Mouse (Mus musculus) hindbrain, postnatal 0 days (tissue): ENCODE measurements around the gene Apbb1ip. TPM values are rescaled to one million over a fixed set of nuclear protein-coding genes. Genes with fewer than 3 reads are reported as not detected.

Experiments
- ATAC-seq: fragments of 200-750 bp; cut with Nextera tagmentation; 2 replicates; pipeline ENCODE4 v1.8.0; 2017; ENCODE audit warnings: mild to moderate bottlenecking, moderate TSS enrichment, moderate library complexity
- DNase-seq: peaks from one replicate; pipeline ENCODE4 v3.0.0-alpha.2; 2015; ENCODE audit warnings: low spot score
- H3K27ac ChIP-seq: fragments of 300-500 bp; sonication (generic); 2 replicates; pipeline ENCODE4 v1.5.1; 2014; ENCODE audit warnings: mild to moderate bottlenecking
- H3K27me3 ChIP-seq: fragments of 300-500 bp; sonication (generic); 2 replicates; pipeline ENCODE4 v1.6.1; 2014; ENCODE audit warnings: low read length, mixed read lengths; ENCODE audit not compliant: insufficient read depth
- H3K36me3 ChIP-seq: fragments of 300-500 bp; sonication (generic); 2 replicates; pipeline ENCODE4 v1.6.1; 2014; ENCODE audit warnings: low read length, mixed read lengths; ENCODE audit not compliant: insufficient read depth
- H3K4me1 ChIP-seq: fragments of 300-500 bp; sonication (generic); 2 replicates; pipeline ENCODE4 v1.6.1; 2014; ENCODE audit warnings: antibody characterized with exemption, low read length, mixed read lengths; ENCODE audit not compliant: insufficient read depth
- H3K4me2 ChIP-seq: fragments of 300-500 bp; sonication (generic); 2 replicates; pipeline ENCODE4 v1.6.1; 2014; ENCODE audit warnings: low read depth, mild to moderate bottlenecking, low read length, moderate library complexity, mixed read lengths
- H3K4me3 ChIP-seq: fragments of 300-500 bp; sonication (generic); 2 replicates; pipeline ENCODE4 v1.5.1; 2014; ENCODE audit warnings: low read length
- H3K9ac ChIP-seq: fragments of 300-500 bp; sonication (generic); replicated peaks from 2 replicates; pipeline ENCODE4 v1.6.1; 2014; ENCODE audit warnings: mild to moderate bottlenecking, low read length, moderate library complexity, mixed read lengths
- H3K9me3 ChIP-seq: fragments of 300-500 bp; sonication (generic); 2 replicates; pipeline ENCODE4 v1.6.1; 2016; ENCODE audit warnings: low read length, mixed read lengths
- CTCF ChIP-seq: IDR thresholded peaks from 2 replicates; pipeline ENCODE4 v1.5.1; 2016; ENCODE audit warnings: antibody characterized with exemption, control low read depth, low read depth
- WGBS: fragments of 180-500 bp; shearing (Covaris S2); extraction: QIAGEN DNeasy Blood & Tissue Kit; methylation state at CpG from one replicate; pipeline ENCODE4 v1.1.7; 2014; 5-methylcytosine and 5-hydroxymethylcytosine counted together
- polyA plus RNA-seq: library from polyadenylated mRNA; unstranded; fragments of >200 nt; fragmentation: Nextera tagmentation; extraction: Ambion mirVana; gene quantifications from 2 replicates; pipeline ENCODE4 v1.2.1, GENCODE M21; 2015
- total RNA-seq: library from RNA; depleted of rRNA; stranded (reverse); fragments of >200 nt; gene quantifications from 2 replicates; pipeline ENCODE4 v1.2.3, GENCODE M21; 2014

Apbb1ip gene
- total and polyA plus RNA-seq, 2 experiments from 2014 or later = 0.10 to 1.7 TPM

GRCm38 (mm10) chr2:22783137-22783638, 9.3 kb downstream of the Apbb1ip start:
- ATAC-seq = no peak
- H3K9me3 ChIP-seq = no peaks in the 10 kb centered on the region
- H3K36me3 ChIP-seq = no peaks in the 10 kb centered on the region
- H3K4me3 ChIP-seq = no peak overlapping the region
- no peak overlapping the region for H3K4me2 ChIP-seq
- no peaks in the 10 kb centered on the region for H3K27me3 ChIP-seq
- no peak for TF ChIP-seq CTCF
- H3K4me1 ChIP-seq = no peaks in the 10 kb centered on the region
- 98% methylated on average over 2 of the region's 2 CpGs for WGBS
- DNase-seq = no peak
- H3K9ac ChIP-seq = no peak overlapping the region
- no peak overlapping the region for H3K27ac ChIP-seq

GRCm38 (mm10) chr2:22784186-22784585, 10.3 kb downstream of the Apbb1ip start:
- no peaks in the 10 kb centered on the region for H3K9me3 ChIP-seq
- H3K9ac ChIP-seq = no peak overlapping the region
- no peak for TF ChIP-seq CTCF
- no peak overlapping the region for H3K27ac ChIP-seq
- H3K36me3 ChIP-seq = no peaks in the 10 kb centered on the region
- no peaks in the 10 kb centered on the region for H3K4me1 ChIP-seq
- no peak for DNase-seq
- no peak overlapping the region for H3K4me2 ChIP-seq
- 76% methylated on average over 3 of the region's 3 CpGs for WGBS
- no peak overlapping the region for H3K4me3 ChIP-seq
- no peaks in the 10 kb centered on the region for H3K27me3 ChIP-seq
- ATAC-seq = no peak

GRCm38 (mm10) chr2:22784771-22785170, 10.9 kb downstream of the Apbb1ip start:
- Histone ChIP-seq H3K36me3 (no peaks in the 10 kb centered on the region), H3K9ac (no peak overlapping the region), H3K4me3 (no peak overlapping the region), H3K4me1 (no peaks in the 10 kb centered on the region), H3K27ac (no peak overlapping the region), H3K27me3 (no peaks in the 10 kb centered on the region), H3K9me3 (no peaks in the 10 kb centered on the region), H3K4me2 (no peak overlapping the region)
- no peak for TF ChIP-seq CTCF
- WGBS = 49% methylated on average over 1 of the region's 1 CpGs
- DNase-seq (no peak), ATAC-seq (no peak)

- no peak for DNase-seq
- no peaks in the 10 kb centered on the region for H3K36me3 ChIP-seq
- H3K27ac ChIP-seq = no peak overlapping the region
- H3K9ac ChIP-seq = no peak overlapping the region
- ATAC-seq = no peak
- H3K4me2 ChIP-seq = no peak overlapping the region
- no peaks in the 10 kb centered on the region for H3K27me3 ChIP-seq
- no peak overlapping the region for H3K4me3 ChIP-seq
- H3K4me1 ChIP-seq = no peaks in the 10 kb centered on the region
- no peaks in the 10 kb centered on the region for H3K9me3 ChIP-seq
- 96% methylated on average over 2 of the region's 2 CpGs for WGBS
- no peak for TF ChIP-seq CTCF
Observed at GRCm38 (mm10) chr2:22788658-22789057, 14.8 kb downstream of the Apbb1ip start.

- Histone ChIP-seq H3K9me3 (no peaks in the 10 kb centered on the region), H3K27ac (no peak overlapping the region), H3K27me3 (no peaks in the 10 kb centered on the region), H3K4me1 (no peaks in the 10 kb centered on the region), H3K4me3 (no peak overlapping the region), H3K9ac (no peak overlapping the region), H3K36me3 (no peaks in the 10 kb centered on the region), H3K4me2 (no peak overlapping the region)
- WGBS = 63% methylated on average over 1 of the region's 1 CpGs
- no peak for TF ChIP-seq CTCF
- DNase-seq (no peak), ATAC-seq (no peak)
Observed at GRCm38 (mm10) chr2:22789576-22789975, 15.7 kb downstream of the Apbb1ip start.

- no peaks in the 10 kb centered on the region for H3K4me1 ChIP-seq
- H3K4me2 ChIP-seq = no peak overlapping the region
- ATAC-seq = no peak
- no peaks in the 10 kb centered on the region for H3K36me3 ChIP-seq
- H3K27me3 ChIP-seq = no peaks in the 10 kb centered on the region
- TF ChIP-seq CTCF = no peak
- DNase-seq = no peak
- no peak overlapping the region for H3K27ac ChIP-seq
- H3K9me3 ChIP-seq = no peaks in the 10 kb centered on the region
- H3K9ac ChIP-seq = no peak overlapping the region
- 50% methylated on average over 1 of the region's 1 CpGs for WGBS
- no peak overlapping the region for H3K4me3 ChIP-seq
Observed at GRCm38 (mm10) chr2:22790435-22790834, 16.5 kb downstream of the Apbb1ip start.

GRCm38 (mm10) chr2:22795087-22795486, 21.2 kb downstream of the Apbb1ip start:
- H3K4me1 ChIP-seq = no peaks in the 10 kb centered on the region
- H3K27me3 ChIP-seq = no peaks in the 10 kb centered on the region
- no peaks in the 10 kb centered on the region for H3K9me3 ChIP-seq
- no peak overlapping the region for H3K9ac ChIP-seq
- 74% methylated on average over 3 of the region's 3 CpGs for WGBS
- no peak for DNase-seq
- no peak overlapping the region for H3K4me2 ChIP-seq
- ATAC-seq = no peak
- TF ChIP-seq CTCF = no peak
- no peak overlapping the region for H3K27ac ChIP-seq
- H3K4me3 ChIP-seq = no peak overlapping the region
- no peaks in the 10 kb centered on the region for H3K36me3 ChIP-seq
